Mouse (Mus musculus): ENCODE results near the gene Uxt. TPM values are rescaled to one million over a fixed set of nuclear protein-coding genes. Genes with fewer than 3 reads are reported as not detected.

The Uxt gene
- polyA plus RNA-seq (2014; fragmentation: Nextera tagmentation; extraction: Ambion mirVana) = 62.7 and 66.7 TPM in 2 replicates

DNA sequence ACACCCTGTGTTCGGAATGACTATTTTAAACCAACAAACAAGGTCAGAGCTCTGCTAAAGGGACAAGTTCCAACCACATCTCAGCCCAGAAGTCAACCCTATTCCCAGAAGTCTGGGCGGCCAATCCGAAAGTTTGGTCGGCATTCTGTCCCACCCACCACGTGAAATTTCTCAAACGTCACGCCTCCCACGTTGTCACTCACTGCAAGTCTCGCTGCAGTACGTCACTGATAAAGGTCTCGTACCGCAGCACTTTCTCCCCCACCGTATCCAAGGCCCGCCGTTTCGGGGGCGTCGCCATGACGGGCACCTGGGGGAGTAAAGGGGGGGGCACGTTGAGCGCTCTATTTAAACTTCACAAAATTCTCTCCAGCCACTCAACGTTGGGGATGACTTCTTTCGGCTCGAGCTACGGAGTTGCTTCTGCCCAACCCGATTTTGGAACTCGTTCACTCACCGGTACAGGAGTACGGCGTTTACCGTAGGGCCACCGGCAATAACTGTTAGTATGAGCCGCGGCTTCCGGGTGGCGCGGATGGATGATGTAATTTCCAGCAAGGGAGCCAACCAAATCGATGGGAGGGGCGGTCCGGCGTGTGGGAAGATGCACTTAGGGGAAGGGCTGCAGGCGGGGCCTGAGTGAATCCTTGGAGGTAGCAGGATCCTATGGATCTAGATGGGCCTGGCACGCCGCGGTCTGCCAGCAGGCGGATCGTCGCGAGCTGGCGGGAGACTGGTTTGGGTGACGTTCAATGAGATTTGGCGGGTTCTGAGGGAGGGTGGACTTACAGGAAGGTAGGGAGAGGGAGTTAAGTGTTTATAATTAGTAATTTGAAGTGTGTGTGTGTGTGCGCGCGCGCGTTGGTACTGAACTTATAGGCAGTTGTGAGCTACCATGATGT, at the start of gene Uxt:
Gene Uxt, minus strand, starts transcription at position 541 of the 902 bp plus-strand sequence.
- ATAC-seq (replicated peaks; ENCODE audit: low FRiP score) = peak; percentile 94

DNA sequence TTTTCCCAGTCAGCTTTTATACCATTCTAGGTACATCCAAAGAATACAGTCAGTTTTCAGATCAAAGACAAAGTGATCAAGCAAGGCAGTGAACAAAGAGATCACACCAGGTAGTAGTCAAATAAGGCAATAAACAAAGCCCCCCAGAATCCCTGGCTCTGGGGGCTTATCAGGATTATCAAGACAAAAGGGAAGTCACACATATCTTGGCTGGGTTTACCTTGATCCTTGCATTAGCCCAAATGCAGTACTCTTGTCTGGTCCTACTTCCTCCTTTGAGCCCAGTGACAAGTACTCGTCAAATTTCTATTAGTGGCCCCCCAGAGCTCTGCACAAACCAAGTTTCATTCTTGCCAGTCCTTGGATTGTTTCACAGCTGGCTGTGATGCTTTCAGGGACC, 19.1 kb upstream of the Uxt start:
- Histone ChIP-seq H3K4me3 (ENCODE audit: low read depth, low read length) (no peak overlapping the region), H3K27ac (ENCODE audit: low read depth, low read length) (no peak overlapping the region), H3K4me1 (replicated peaks; ENCODE audit: control insufficient read depth, insufficient read depth, low read length) (no peaks in the 10 kb centered on the region), H3K36me3 (ENCODE audit: control insufficient read depth, insufficient read depth, low read length) (no peaks in the 10 kb centered on the region), H3K4me2 (no peak overlapping the region), H3K9me3 (ENCODE audit: control insufficient read depth, low read length) (no peaks in the 10 kb centered on the region), H3K9ac (ENCODE audit: low read depth, low read length) (no peak overlapping the region), H3K27me3 (replicated peaks; ENCODE audit: control insufficient read depth, insufficient read depth, low read length) (no peaks in the 10 kb centered on the region)
- no peak for ATAC-seq (replicated peaks; ENCODE audit: low FRiP score)
- no peak for DNase-seq (ENCODE audit: low spot score)
- 63% methylated on average over 1 of the region's 1 CpGs for WGBS

More for the DNA sequence above, at the start of gene Uxt:
- 13% methylated on average over 57 of the region's 57 CpGs for WGBS
- H3K4me1 ChIP-seq (replicated peaks; ENCODE audit: control insufficient read depth, insufficient read depth, low read length) = no peaks in the 10 kb centered on the region
- peak; percentile 85 for DNase-seq (ENCODE audit: low spot score)
- peak within 1 kb of the TSS; percentile 47 for H3K4me3 ChIP-seq (ENCODE audit: low read depth, low read length)
- H3K36me3 ChIP-seq (ENCODE audit: control insufficient read depth, insufficient read depth, low read length) = no peaks in the 10 kb centered on the region
- peak within 1 kb of the TSS; percentile 65 for H3K4me2 ChIP-seq
- H3K27ac ChIP-seq (ENCODE audit: low read depth, low read length) = peak within 1 kb of the TSS; percentile 66; the same call in 1 of the 2 replicates
- H3K27me3 ChIP-seq (replicated peaks; ENCODE audit: control insufficient read depth, insufficient read depth, low read length) = no peaks in the 10 kb centered on the region
- H3K9ac ChIP-seq (ENCODE audit: low read depth, low read length) = peak within 1 kb of the TSS; percentile 56
- H3K9me3 ChIP-seq (ENCODE audit: control insufficient read depth, low read length) = no peaks in the 10 kb centered on the region

DNA sequence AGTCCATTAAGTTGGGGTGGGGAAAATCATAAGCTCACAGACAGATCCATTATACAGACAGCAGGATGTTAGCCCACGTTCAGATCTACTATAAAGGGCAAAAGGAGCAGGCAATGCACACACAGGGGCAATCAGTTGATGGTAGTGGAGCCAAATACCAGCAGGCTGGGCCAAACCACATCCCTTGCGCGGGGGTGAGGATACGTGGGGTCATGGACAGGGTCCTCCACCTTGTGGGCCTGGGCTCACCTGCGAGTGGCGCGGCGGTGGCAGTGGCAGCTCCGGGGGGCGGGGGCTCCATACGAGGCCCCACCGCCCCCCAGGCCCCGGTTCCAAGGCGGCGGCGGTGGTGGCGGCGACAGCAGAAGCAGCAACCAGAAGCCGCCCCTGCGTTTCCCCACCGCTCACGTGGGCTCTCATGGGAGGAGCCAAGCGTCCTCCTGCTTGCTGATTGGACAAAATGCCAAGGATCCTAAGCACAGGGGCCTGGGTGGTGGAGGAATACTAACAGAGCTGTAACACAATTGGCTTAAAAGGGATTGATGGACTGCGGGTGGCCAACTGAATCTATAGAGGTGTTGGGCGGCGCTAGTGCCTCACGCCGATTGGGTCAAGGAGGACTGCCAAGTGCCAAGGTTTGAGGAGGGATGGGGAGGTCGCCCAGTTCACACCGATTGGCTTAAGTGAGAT, 11.5 kb downstream of the Uxt start, which contains the start of gene Elk1:
Gene Elk1, minus strand, starts transcription at position 418 of the 690 bp plus-strand sequence.
- DNase-seq (ENCODE audit: low spot score) (peak; percentile 64), ATAC-seq (replicated peaks; ENCODE audit: low FRiP score) (peak; percentile 97)
- peak within 1 kb of the TSS; percentile 59 for H3K4me2 ChIP-seq
- no peaks in the 10 kb centered on the region for H3K4me1 ChIP-seq (replicated peaks; ENCODE audit: control insufficient read depth, insufficient read depth, low read length)
- peak within 1 kb of the TSS; percentile 63 for H3K4me3 ChIP-seq (ENCODE audit: low read depth, low read length)
- WGBS = 7% methylated on average over 26 of the region's 30 CpGs
- H3K9me3 ChIP-seq (ENCODE audit: control insufficient read depth, low read length) = no peaks in the 10 kb centered on the region
- no peak within 1 kb of the TSS for H3K27ac ChIP-seq (ENCODE audit: low read depth, low read length)
- H3K36me3 ChIP-seq (ENCODE audit: control insufficient read depth, insufficient read depth, low read length) = no peaks in the 10 kb centered on the region
- H3K9ac ChIP-seq (ENCODE audit: low read depth, low read length) = peak within 1 kb of the TSS; percentile 67
- no peaks in the 10 kb centered on the region for H3K27me3 ChIP-seq (replicated peaks; ENCODE audit: control insufficient read depth, insufficient read depth, low read length)

DNA sequence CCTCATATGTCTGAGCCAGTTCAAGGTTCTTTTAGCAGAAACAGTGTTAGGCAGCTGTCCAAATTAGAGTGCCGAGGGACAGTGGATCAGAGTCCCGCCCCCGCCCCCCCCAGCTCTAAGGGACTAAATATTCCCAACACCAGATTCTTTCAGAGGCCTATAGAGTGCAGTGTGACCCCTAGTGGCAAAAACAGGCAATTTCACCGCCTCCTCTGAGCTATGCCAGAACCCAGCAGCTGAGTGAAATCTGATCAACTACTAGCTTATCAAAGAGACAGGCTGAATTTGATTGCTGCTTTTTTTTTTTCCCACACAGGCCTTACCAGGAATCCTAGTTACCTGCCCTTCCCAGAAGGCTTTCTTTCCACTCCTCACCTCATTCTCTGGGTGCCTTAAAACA, 15.8 kb downstream of the Uxt start:
- no peak overlapping the region for H3K4me3 ChIP-seq (ENCODE audit: low read depth, low read length)

DNA sequence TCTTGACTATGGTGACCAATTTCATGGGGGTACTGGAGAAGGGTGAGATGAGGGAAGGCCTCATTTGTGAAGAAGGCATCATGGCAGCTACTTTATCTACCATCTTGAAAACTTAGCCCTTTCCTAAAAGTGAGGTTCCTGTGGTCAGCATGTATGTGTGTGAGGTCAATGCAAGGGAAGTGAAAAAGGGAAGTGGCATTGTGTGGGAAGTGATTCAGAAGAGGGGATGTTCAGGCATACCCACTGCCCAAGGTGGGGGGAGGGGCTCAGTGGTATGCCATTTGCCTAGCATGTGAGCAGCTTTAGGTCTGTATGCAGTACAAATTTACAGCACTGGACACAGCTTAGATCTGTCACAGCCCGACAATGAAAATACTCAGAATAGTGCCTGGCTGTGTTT, 29.9 kb downstream of the Uxt start:
- H3K4me2 ChIP-seq = no peak overlapping the region
- H3K36me3 ChIP-seq (ENCODE audit: control insufficient read depth, insufficient read depth, low read length) = no peaks in the 10 kb centered on the region
- ATAC-seq (replicated peaks; ENCODE audit: low FRiP score) = no peak
- H3K27me3 ChIP-seq (replicated peaks; ENCODE audit: control insufficient read depth, insufficient read depth, low read length) = no peaks in the 10 kb centered on the region
- H3K4me1 ChIP-seq (replicated peaks; ENCODE audit: control insufficient read depth, insufficient read depth, low read length) = no peaks in the 10 kb centered on the region
- H3K9me3 ChIP-seq (ENCODE audit: control insufficient read depth, low read length) = no peaks in the 10 kb centered on the region
- DNase-seq (ENCODE audit: low spot score) = no peak
- WGBS = 57% methylated on average over 1 of the region's 1 CpGs
- no peak overlapping the region for H3K4me3 ChIP-seq (ENCODE audit: low read depth, low read length)
- H3K27ac ChIP-seq (ENCODE audit: low read depth, low read length) = no peak overlapping the region
- no peak overlapping the region for H3K9ac ChIP-seq (ENCODE audit: low read depth, low read length)

More for the DNA sequence above, 15.8 kb downstream of the Uxt start:
- H3K9ac ChIP-seq (ENCODE audit: low read depth, low read length) = no peak overlapping the region
- ATAC-seq (replicated peaks; ENCODE audit: low FRiP score) (no peak), DNase-seq (ENCODE audit: low spot score) (no peak)
- H3K9me3 ChIP-seq (ENCODE audit: control insufficient read depth, low read length) = no peaks in the 10 kb centered on the region
- no peak overlapping the region for H3K4me2 ChIP-seq
- H3K27me3 ChIP-seq (replicated peaks; ENCODE audit: control insufficient read depth, insufficient read depth, low read length) = no peaks in the 10 kb centered on the region
- no peak overlapping the region for H3K27ac ChIP-seq (ENCODE audit: low read depth, low read length)
- 21% methylated on average over 4 of the region's 4 CpGs for WGBS
- H3K36me3 ChIP-seq (ENCODE audit: control insufficient read depth, insufficient read depth, low read length) = no peaks in the 10 kb centered on the region
- no peaks in the 10 kb centered on the region for H3K4me1 ChIP-seq (replicated peaks; ENCODE audit: control insufficient read depth, insufficient read depth, low read length)

DNA sequence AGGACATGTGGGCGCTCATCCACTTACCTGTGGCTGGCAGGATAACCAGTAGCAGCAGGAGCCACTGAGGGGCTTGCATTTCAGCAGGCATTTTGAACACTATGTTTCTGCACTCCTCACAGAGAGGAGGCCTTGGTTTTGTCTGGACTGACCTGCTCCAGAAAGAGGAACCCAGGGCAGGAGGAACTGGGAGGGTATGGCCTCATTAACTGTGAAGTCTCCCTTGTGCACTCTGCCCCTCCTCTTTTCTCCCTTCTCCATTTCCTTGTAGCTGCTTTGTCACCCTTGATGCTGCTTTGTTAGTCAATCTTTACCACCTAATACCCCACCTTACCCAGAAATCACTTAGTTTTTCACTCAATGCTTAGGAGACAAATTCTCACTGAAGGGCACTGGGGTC, 30.5 kb downstream of the Uxt start, which contains the start of gene Cfp:
Gene Cfp, minus strand, starts transcription at position 192 of the 400 bp plus-strand sequence.
- H3K9me3 ChIP-seq (ENCODE audit: control insufficient read depth, low read length) = no peaks in the 10 kb centered on the region
- H3K27me3 ChIP-seq (replicated peaks; ENCODE audit: control insufficient read depth, insufficient read depth, low read length) = no peaks in the 10 kb centered on the region
- no peak within 1 kb of the TSS for H3K27ac ChIP-seq (ENCODE audit: low read depth, low read length)
- 60% methylated on average over 1 of the region's 1 CpGs for WGBS
- DNase-seq (ENCODE audit: low spot score) = no peak
- no peak within 1 kb of the TSS for H3K4me3 ChIP-seq (ENCODE audit: low read depth, low read length)
- H3K9ac ChIP-seq (ENCODE audit: low read depth, low read length) = no peak within 1 kb of the TSS
- no peaks in the 10 kb centered on the region for H3K36me3 ChIP-seq (ENCODE audit: control insufficient read depth, insufficient read depth, low read length)
- ATAC-seq (replicated peaks; ENCODE audit: low FRiP score) = no peak
- no peak within 1 kb of the TSS for H3K4me2 ChIP-seq
- H3K4me1 ChIP-seq (replicated peaks; ENCODE audit: control insufficient read depth, insufficient read depth, low read length) = no peaks in the 10 kb centered on the region

DNA sequence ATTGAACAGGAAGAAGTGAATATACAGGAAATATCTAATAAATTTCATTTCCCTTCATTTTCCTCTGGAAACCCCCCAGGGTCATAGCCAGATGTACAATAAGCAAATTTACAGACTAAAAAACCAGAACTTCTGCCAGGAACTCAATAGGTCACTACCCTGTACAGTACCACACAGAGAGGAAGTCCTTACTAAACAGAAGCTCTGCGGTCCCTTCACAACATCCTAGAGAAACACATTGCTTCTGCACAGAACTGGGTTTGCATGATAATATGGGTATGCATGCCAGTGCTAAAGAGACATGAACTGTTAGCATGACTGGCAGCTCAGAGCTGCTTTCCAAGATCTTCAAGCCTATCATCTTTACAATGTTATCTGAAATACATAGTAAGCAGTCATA, 32.0 kb downstream of the Uxt start:
- H3K4me1 ChIP-seq (replicated peaks; ENCODE audit: control insufficient read depth, insufficient read depth, low read length) = no peaks in the 10 kb centered on the region
- WGBS = 78% methylated on average over 1 of the region's 1 CpGs
- no peak overlapping the region for H3K4me2 ChIP-seq
- H3K9ac ChIP-seq (ENCODE audit: low read depth, low read length) = no peak overlapping the region
- no peak for DNase-seq (ENCODE audit: low spot score)
- no peaks in the 10 kb centered on the region for H3K36me3 ChIP-seq (ENCODE audit: control insufficient read depth, insufficient read depth, low read length)
- H3K27ac ChIP-seq (ENCODE audit: low read depth, low read length) = no peak overlapping the region
- H3K9me3 ChIP-seq (ENCODE audit: control insufficient read depth, low read length) = no peaks in the 10 kb centered on the region
- no peak for ATAC-seq (replicated peaks; ENCODE audit: low FRiP score)
- no peaks in the 10 kb centered on the region for H3K27me3 ChIP-seq (replicated peaks; ENCODE audit: control insufficient read depth, insufficient read depth, low read length)
- no peak overlapping the region for H3K4me3 ChIP-seq (ENCODE audit: low read depth, low read length)

DNA sequence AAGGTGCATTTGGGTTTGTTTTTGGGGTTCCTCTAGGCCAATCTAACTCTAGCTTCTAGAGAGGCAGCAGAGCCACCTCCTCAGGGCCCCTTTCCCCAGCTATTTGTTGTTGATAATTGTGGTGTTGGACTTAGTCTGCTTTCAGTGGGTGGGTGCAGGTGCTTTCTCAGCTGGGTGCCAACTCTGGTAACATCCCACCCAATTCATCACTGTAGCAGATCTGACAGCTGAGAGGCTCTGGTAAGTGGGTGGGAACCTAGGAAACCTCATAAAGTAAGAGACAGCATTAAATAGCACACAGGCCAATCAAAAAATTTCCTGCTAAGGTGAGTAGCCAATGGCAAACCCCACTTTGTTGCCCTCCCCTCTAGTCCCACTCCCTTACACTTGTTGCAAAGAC, 36.8 kb downstream of the Uxt start:
- Histone ChIP-seq H3K4me3 (ENCODE audit: low read depth, low read length) (no peak overlapping the region), H3K4me1 (replicated peaks; ENCODE audit: control insufficient read depth, insufficient read depth, low read length) (no peaks in the 10 kb centered on the region), H3K36me3 (ENCODE audit: control insufficient read depth, insufficient read depth, low read length) (no peaks in the 10 kb centered on the region), H3K9ac (ENCODE audit: low read depth, low read length) (no peak overlapping the region), H3K27ac (ENCODE audit: low read depth, low read length) (no peak overlapping the region), H3K27me3 (replicated peaks; ENCODE audit: control insufficient read depth, insufficient read depth, low read length) (peaks cover 14% of the 10 kb centered on the region), H3K4me2 (no peak overlapping the region), H3K9me3 (ENCODE audit: control insufficient read depth, low read length) (no peaks in the 10 kb centered on the region)
- ATAC-seq (replicated peaks; ENCODE audit: low FRiP score) (no peak), DNase-seq (ENCODE audit: low spot score) (no peak)

Measured in liver, embryonic 11.5 days (tissue).